ENCODE assay signal across 8 mouse cellular contexts in genomic region chr11:87725964-87726562, GRCm38 (mm10). TPM values are rescaled to one million over a fixed set of nuclear protein-coding genes. Genes with fewer than 3 reads are reported as not detected.
DNase-seq lines count a peak whose midpoint lies in the region; ATAC-seq and TF ChIP-seq lines count a peak whose summit lies in the region.

No protein-coding gene starts in this region.

- H3K4me2 ChIP-seq in heart, embryonic 15.5 days, result peak overlapping the region; percentile 33
- H3K4me2 ChIP-seq in hindbrain, embryonic 15.5 days, result no peak overlapping the region
- no peak overlapping the region; the same call in 1 of the 2 replicates for H3K4me2 ChIP-seq in midbrain, embryonic 13.5 days (replicated peaks)

- 0 out of 2 replicates have a peak overlapping the region, but pooled peaks have one; percentile 17 for H3K9ac ChIP-seq in heart, embryonic 15.5 days
- H3K9ac ChIP-seq in hindbrain, embryonic 15.5 days, result no peak overlapping the region
- no peak overlapping the region; the same call in 1 of the 2 replicates for H3K9ac ChIP-seq in midbrain, embryonic 13.5 days (replicated peaks)

- peak overlapping the region; percentile 72 for H3K27ac ChIP-seq in heart, embryonic 15.5 days
- H3K27ac ChIP-seq in hindbrain, embryonic 15.5 days (replicated peaks), result no peak overlapping the region
- H3K27ac ChIP-seq in midbrain, embryonic 13.5 days, result no peak overlapping the region

- H3K27me3 ChIP-seq in heart, embryonic 15.5 days, result no peaks in the 10 kb centered on the region
- H3K27me3 ChIP-seq in hindbrain, embryonic 15.5 days, result no peaks in the 10 kb centered on the region
- no peaks in the 10 kb centered on the region for H3K27me3 ChIP-seq in midbrain, embryonic 13.5 days

- 11% methylated on average over 6 of the region's 6 CpGs for WGBS in heart, embryonic 15.5 days
- WGBS in hindbrain, embryonic 15.5 days, result 24% methylated on average over 6 of the region's 6 CpGs
- 21% methylated on average over 6 of the region's 6 CpGs for WGBS in midbrain, embryonic 13.5 days

- no peak overlapping the region for H3K4me3 ChIP-seq in heart, embryonic 15.5 days
- H3K4me3 ChIP-seq in hindbrain, embryonic 15.5 days, result no peak overlapping the region
- no peak overlapping the region for H3K4me3 ChIP-seq in midbrain, embryonic 13.5 days (replicated peaks)

- H3K4me1 ChIP-seq in heart, embryonic 15.5 days (replicated peaks), result peaks cover 18% of the 10 kb centered on the region
- H3K4me1 ChIP-seq in hindbrain, embryonic 15.5 days (replicated peaks), result 0 out of 2 replicates have a peak, but pooled peaks cover 3% of the 10 kb centered on the region
- peaks cover 10% of the 10 kb centered on the region for H3K4me1 ChIP-seq in midbrain, embryonic 13.5 days (replicated peaks)

- H3K36me3 ChIP-seq in heart, embryonic 15.5 days, result no peaks in the 10 kb centered on the region
- H3K36me3 ChIP-seq in hindbrain, embryonic 15.5 days, result no peaks in the 10 kb centered on the region
- no peaks in the 10 kb centered on the region for H3K36me3 ChIP-seq in midbrain, embryonic 13.5 days

- intact Hi-C loops in heart, postnatal 36 days (cut with DNase I), result no loop called here
- intact Hi-C loops in left cerebral cortex, postnatal 4 days (cut with DNase I), result no loop called here
- intact Hi-C loops in gastrocnemius, postnatal 36 days (cut with DNase I), result no loop called here

- H3K9me3 ChIP-seq in heart, embryonic 15.5 days (replicated peaks), result no peaks in the 10 kb centered on the region
- no peaks in the 10 kb centered on the region for H3K9me3 ChIP-seq in hindbrain, embryonic 15.5 days
- no peaks in the 10 kb centered on the region for H3K9me3 ChIP-seq in midbrain, embryonic 13.5 days

- peak; percentile 49 for ATAC-seq in heart, embryonic 15.5 days (replicated peaks; ENCODE audit: insufficient number of reproducible peaks, insufficient read depth, low FRiP score, low read depth)
- peak; percentile 34; the same call in 1 of the 2 replicates for ATAC-seq in hindbrain, embryonic 15.5 days (ENCODE audit: low FRiP score, low read depth)
- peak; percentile 60 for ATAC-seq in midbrain, embryonic 13.5 days

- no peak for DNase-seq in heart, postnatal 36 days
- peak; percentile 66 for DNase-seq in brain, embryonic 14.5 days (ENCODE audit: low read depth)
- DNase-seq in left cerebral cortex, postnatal 4 days, result no peak
- DNase-seq in kidney, adult 9 months, result no peak
- no peak for DNase-seq in gastrocnemius, postnatal 36 days

- TF ChIP-seq CTCF in brain, embryonic 14.5 days (IDR thresholded peaks at IDR 0.05; ENCODE audit: borderline replicate concordance, extremely low read depth, insufficient read depth, insufficient read length), result no peak

- TF ChIP-seq POLR2A in brain, embryonic 14.5 days (IDR thresholded peaks at IDR 0.05; ENCODE audit: borderline replicate concordance, extremely low read depth, insufficient read depth, insufficient read length, poor library complexity, severe bottlenecking), result no peak

RNA-seq across cellular contexts. Expression of gene Supt4a, which starts 11.3 kb away (rescaled TPM):
- polyA plus RNA-seq in heart, embryonic 15.5 days (2015; fragmentation: Nextera tagmentation; extraction: Ambion mirVana), result 101 and 103 TPM in 2 replicates
- total RNA-seq in heart, postnatal 36 days (2021), result 10 to 100 TPM; 46.5 to 55.3 TPM
- polyA plus RNA-seq in brain, embryonic 14.5 days (2012; rRNA removed), result 118 and 147 TPM in 2 replicates
- polyA plus RNA-seq in hindbrain, embryonic 15.5 days (2015; fragmentation: Nextera tagmentation; extraction: Ambion mirVana), result 130 and 137 TPM in 2 replicates
- polyA plus RNA-seq in midbrain, embryonic 13.5 days (2015; fragmentation: Nextera tagmentation; extraction: Ambion mirVana), result 165 and 177 TPM in 2 replicates
- total RNA-seq in left cerebral cortex, postnatal 4 days (2021), result 10 to 100 TPM; 53.8 to 54.4 TPM
- total RNA-seq in gastrocnemius, postnatal 36 days (2021), result 10 to 100 TPM; 26.8 to 37.6 TPM

RNA-seq across cellular contexts. Expression of gene Tspoap1, which starts 34.3 kb away (rescaled TPM):
- 0.24 and 1.9 TPM in 2 replicates for polyA plus RNA-seq in heart, embryonic 15.5 days (2015; fragmentation: Nextera tagmentation; extraction: Ambion mirVana)
- under 1 TPM in 1 of 2 experiments, not detected in 1; 0.08 TPM for total RNA-seq in heart, postnatal 36 days (2021)
- polyA plus RNA-seq in brain, embryonic 14.5 days (2012; rRNA removed), result 150 and 168 TPM in 2 replicates
- 43.6 and 50.4 TPM in 2 replicates for polyA plus RNA-seq in hindbrain, embryonic 15.5 days (2015; fragmentation: Nextera tagmentation; extraction: Ambion mirVana)
- 41.1 and 48.7 TPM in 2 replicates for polyA plus RNA-seq in midbrain, embryonic 13.5 days (2015; fragmentation: Nextera tagmentation; extraction: Ambion mirVana)
- total RNA-seq in left cerebral cortex, postnatal 4 days (2021), result 100 to 1,000 TPM; 180 to 186 TPM
- total RNA-seq in gastrocnemius, postnatal 36 days (2021), result under 1 TPM in 1 of 2 experiments, not detected in 1; 0.13 TPM

Comparison
In these comparisons a context has a peak if more than half of its experiments do, and no peak if none do; other contexts are left out.
1. RNA of gene Tspoap1, which starts 34.3 kb away (polyA plus RNA-seq): 150 to 168 TPM in brain, embryonic 14.5 days, 43.6 to 50.4 TPM in hindbrain, embryonic 15.5 days and 41.1 to 48.7 TPM in midbrain, embryonic 13.5 days; 0.24 to 1.9 TPM in heart, embryonic 15.5 days; every median in the first group is over 10 times any median in the second.
2. Peak in every context shown above with its lines, with median percentiles within 50 percentile points of each other: ATAC-seq.